8 mouse cellular contexts compared by ENCODE assay signal in genomic region chr10:111543781-111544260, GRCm38 (mm10). TPM values are rescaled to one million over a fixed set of nuclear protein-coding genes. Genes with fewer than 3 reads are reported as not detected.
DNase-seq lines count a peak whose midpoint lies in the region; ATAC-seq lines count a peak whose summit lies in the region.

No protein-coding gene starts in this region.

- no peak overlapping the region for H3K4me3 ChIP-seq in heart, embryonic 16.5 days (ENCODE audit: low read length)
- no peak overlapping the region for H3K4me3 ChIP-seq in neural tube, embryonic 11.5 days (ENCODE audit: low read depth, low read length)

- peak; percentile 43 for DNase-seq in gastrocnemius, adult 18-20 months (ENCODE audit: low spot score)
- DNase-seq in gastrocnemius, postnatal 36 days, result no peak
- DNase-seq in adrenal gland, postnatal 36 days, result peak; percentile 65 to 75
- DNase-seq in kidney, postnatal 4 days, result peak; percentile 44 to 71
- peak; percentile 35 for DNase-seq in neural tube, embryonic 11.5 days (ENCODE audit: low spot score)
- no peak for DNase-seq in spleen, adult 18-20 months
- no peak for DNase-seq in left cerebral cortex, postnatal 36 days (ENCODE audit: low spot score in 2 of 2)

- no peaks in the 10 kb centered on the region for H3K27me3 ChIP-seq in heart, embryonic 16.5 days (ENCODE audit: control insufficient read depth, insufficient read depth, low read length)
- no peaks in the 10 kb centered on the region for H3K27me3 ChIP-seq in neural tube, embryonic 11.5 days (ENCODE audit: control insufficient read depth, insufficient read depth, low read length)

- H3K9me3 ChIP-seq in heart, embryonic 16.5 days (replicated peaks; ENCODE audit: control insufficient read depth, low read length), result 0 out of 2 replicates have a peak, but pooled peaks cover 4% of the 10 kb centered on the region
- no peaks in the 10 kb centered on the region for H3K9me3 ChIP-seq in neural tube, embryonic 11.5 days (ENCODE audit: control insufficient read depth, low read length)

- no peak overlapping the region; the same call in 1 of the 2 replicates for H3K27ac ChIP-seq in heart, embryonic 16.5 days (ENCODE audit: low read length)
- no peak overlapping the region for H3K27ac ChIP-seq in neural tube, embryonic 11.5 days (ENCODE audit: low read depth, low read length)

- intact Hi-C loops in gastrocnemius, postnatal 36 days (cut with DNase I), result no loop called here
- intact Hi-C loops in left cerebral cortex, postnatal 36 days (cut with DNase I), result no loop called here

- ATAC-seq in heart, embryonic 16.5 days (replicated peaks; ENCODE audit: extremely low read depth, insufficient read depth, low FRiP score), result peak; percentile 31
- no peak for ATAC-seq in neural tube, embryonic 11.5 days (ENCODE audit: insufficient read depth, low FRiP score, low TSS enrichment)

- WGBS in heart, embryonic 16.5 days, result 20% methylated on average over 7 of the region's 7 CpGs
- WGBS in neural tube, embryonic 11.5 days, result 39% methylated on average over 7 of the region's 7 CpGs

- H3K9ac ChIP-seq in heart, embryonic 16.5 days (ENCODE audit: low read length), result no peak overlapping the region
- H3K9ac ChIP-seq in neural tube, embryonic 11.5 days (ENCODE audit: low read length), result no peak overlapping the region

- no peaks in the 10 kb centered on the region for H3K36me3 ChIP-seq in heart, embryonic 16.5 days (ENCODE audit: control insufficient read depth, insufficient read depth)
- no peaks in the 10 kb centered on the region for H3K36me3 ChIP-seq in neural tube, embryonic 11.5 days (ENCODE audit: control insufficient read depth, insufficient read depth, low read length)

- peaks cover 22% of the 10 kb centered on the region for H3K4me1 ChIP-seq in heart, embryonic 16.5 days (ENCODE audit: control insufficient read depth, insufficient read depth, low read length)
- no peaks in the 10 kb centered on the region for H3K4me1 ChIP-seq in neural tube, embryonic 11.5 days (ENCODE audit: control insufficient read depth, insufficient read depth, low read length)

- H3K4me2 ChIP-seq in heart, embryonic 16.5 days (ENCODE audit: low read depth, low read length), result no peak overlapping the region
- H3K4me2 ChIP-seq in neural tube, embryonic 11.5 days (ENCODE audit: low read depth), result no peak overlapping the region

RNA-seq across cellular contexts. Expression of gene Phlda1, which starts 37.7 kb away (rescaled TPM):
- 1 to 10 TPM; 2.7 to 4.7 TPM for total RNA-seq in gastrocnemius, adult 18-20 months (2021)
- 1 to 10 TPM; 3.3 to 3.4 TPM for total RNA-seq in gastrocnemius, postnatal 36 days (2021)
- 100 to 1,000 TPM; 120 to 126 TPM for total RNA-seq in adrenal gland, postnatal 36 days (2021)
- polyA plus RNA-seq in heart, embryonic 16.5 days (2015; fragmentation: Nextera tagmentation; extraction: Ambion mirVana), result 27.4 and 27.6 TPM in 2 replicates
- 32.2 and 32.7 TPM in 2 replicates for polyA plus RNA-seq in neural tube, embryonic 11.5 days (2014; fragmentation: Nextera tagmentation; extraction: Ambion mirVana)
- total RNA-seq in left cerebral cortex, postnatal 36 days (2021), result 10 to 100 TPM; 30.9 to 34.3 TPM

Comparison
In these comparisons a context has a peak if more than half of its experiments do, and no peak if none do; other contexts are left out.
1. DNase-seq: peak in gastrocnemius, adult 18-20 months (single experiment), adrenal gland, postnatal 36 days (2 of 2), kidney, postnatal 4 days (2 of 2) and neural tube, embryonic 11.5 days (single experiment); none in gastrocnemius, postnatal 36 days (0 of 2), spleen, adult 18-20 months (0 of 2) and left cerebral cortex, postnatal 36 days (0 of 2).
2. RNA of gene Phlda1, which starts 37.7 kb away (total RNA-seq): 120 to 126 TPM in adrenal gland, postnatal 36 days and 30.9 to 34.3 TPM in left cerebral cortex, postnatal 36 days; 2.7 to 4.7 TPM in gastrocnemius, adult 18-20 months and 3.3 to 3.4 TPM in gastrocnemius, postnatal 36 days; every median in the first group is over 4 times any median in the second.